Mouse (Mus musculus): ENCODE data around the gene Lamc2.
"Not testable (repeated sequence)": the region's sequence is repeated elsewhere in the genome, so short reads cannot be mapped to it uniquely, and the experiment has no call there.

Lamc2 gene

GRCm38 (mm10) chr1:153095328-153095727 lies 90.9 kb downstream of the Lamc2 start:
- no peak for DNase-seq (ENCODE audit: low spot score)

GRCm38 (mm10) chr1:153094226-153095076 lies 91.8 kb downstream of the Lamc2 start:
- DNase-seq (ENCODE audit: low spot score) = no peak

GRCm38 (mm10) chr1:153093581-153093980 lies 92.7 kb downstream of the Lamc2 start:
- no peak for DNase-seq (ENCODE audit: low spot score)

GRCm38 (mm10) chr1:153093172-153093571 lies 93.1 kb downstream of the Lamc2 start:
- DNase-seq (ENCODE audit: low spot score) = no peak

GRCm38 (mm10) chr1:153092237-153092975 lies 93.8 kb downstream of the Lamc2 start:
- DNase-seq (ENCODE audit: low spot score) = peak; percentile 87

DNA sequence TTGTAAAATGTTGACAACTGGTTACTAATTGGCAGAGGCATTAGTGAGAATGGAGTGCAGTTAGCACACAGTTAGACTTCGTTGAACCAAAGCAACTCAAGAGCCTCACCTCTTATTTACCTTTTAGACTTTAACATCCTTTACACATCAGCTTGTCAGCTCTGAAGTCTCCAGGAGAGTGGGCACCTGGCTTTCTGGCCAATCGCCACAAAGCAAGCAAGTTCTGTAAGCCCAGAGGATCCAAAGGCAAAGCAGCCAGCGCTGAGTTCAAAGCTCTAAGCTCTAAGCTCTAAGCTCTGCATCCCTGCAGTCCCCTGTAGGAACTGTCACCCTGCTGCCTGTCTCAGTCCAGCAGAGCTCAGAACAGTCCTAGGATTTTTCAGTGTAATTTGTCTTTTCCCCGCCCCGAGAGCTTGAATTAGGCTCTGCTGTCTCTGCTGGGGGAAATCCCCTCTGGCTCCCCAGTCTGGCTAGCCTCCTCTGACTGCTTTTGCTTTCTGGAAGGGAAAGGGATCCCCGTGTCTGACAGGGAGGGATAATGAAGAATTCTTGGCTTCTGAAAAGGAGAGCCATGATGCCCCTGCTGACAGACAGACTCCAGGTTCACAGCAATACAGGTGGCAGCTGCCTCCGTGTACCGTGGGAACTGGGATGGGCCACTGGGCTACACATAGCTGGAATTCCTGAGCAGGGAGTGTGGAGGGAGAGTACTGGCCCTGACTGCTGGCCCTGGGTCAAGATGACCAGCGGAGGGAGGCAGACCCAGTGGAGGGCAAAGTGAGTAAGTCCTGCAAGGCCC lies 94.6 kb downstream of the Lamc2 start:
- peak; percentile 74 for DNase-seq (ENCODE audit: low spot score)

DNA sequence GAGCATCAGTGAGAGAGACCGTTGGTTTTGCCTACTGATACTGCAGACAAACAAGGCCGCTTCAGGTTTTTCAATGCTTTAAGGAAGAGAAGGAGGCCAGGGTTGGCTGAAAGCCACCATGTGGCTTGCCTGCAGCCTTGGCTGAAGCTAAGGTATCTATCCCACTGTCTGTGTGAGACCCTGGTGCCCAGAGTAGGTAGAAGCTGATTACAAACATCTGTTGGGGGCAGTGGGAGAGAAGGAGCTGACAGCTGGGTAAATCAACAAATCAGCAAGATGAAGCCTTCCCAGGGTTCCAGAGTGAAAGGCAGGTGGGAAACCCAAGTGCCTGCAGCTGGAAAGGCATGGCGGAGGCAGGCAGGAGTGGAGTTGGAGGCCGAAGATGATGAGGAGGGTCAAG lies 95.4 kb downstream of the Lamc2 start:
- peak; percentile 34 for DNase-seq (ENCODE audit: low spot score)

DNA sequence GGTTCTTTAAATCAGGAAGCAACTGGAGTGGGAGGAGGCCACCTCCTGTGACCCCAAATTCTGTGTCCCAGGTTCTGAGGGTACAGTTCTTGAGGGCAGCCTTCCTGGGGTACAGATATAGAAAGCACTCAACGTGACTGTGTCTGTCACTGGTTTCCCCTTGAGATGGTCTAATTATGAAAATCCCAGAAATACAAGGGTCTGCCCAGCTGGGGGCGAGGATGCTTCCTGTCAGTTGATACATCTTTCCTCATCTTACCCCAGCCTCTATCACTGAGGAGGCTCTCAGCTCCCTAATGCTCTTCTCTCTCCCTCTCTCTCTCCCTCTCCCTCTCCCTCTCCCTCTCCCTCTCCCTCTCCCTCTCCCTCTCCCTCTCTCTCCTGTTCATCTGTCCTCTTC lies 96.2 kb downstream of the Lamc2 start:
- no peak for DNase-seq (ENCODE audit: low spot score)

DNA sequence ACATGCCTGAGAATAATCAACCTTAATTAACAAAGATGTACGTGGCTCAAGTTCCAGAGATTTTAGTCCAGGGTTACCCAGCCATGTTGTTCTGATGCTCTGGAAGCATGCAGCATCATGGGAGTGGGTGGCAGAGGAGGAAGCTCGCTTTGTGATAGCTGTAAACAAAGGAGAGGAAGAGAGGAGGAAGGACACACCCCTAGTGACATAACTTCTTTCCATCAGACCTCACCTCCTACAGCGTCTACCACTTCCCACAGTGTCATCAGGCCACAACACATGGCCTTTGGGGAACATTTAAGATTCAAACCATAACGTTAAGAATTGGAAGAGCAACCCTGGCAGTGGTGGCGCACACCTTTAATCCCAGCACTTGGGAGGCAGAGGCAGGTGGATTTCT lies 98.5 kb downstream of the Lamc2 start:
- DNase-seq (ENCODE audit: low spot score) = no peak

- no peak for DNase-seq (ENCODE audit: low spot score)
Observed at GRCm38 (mm10) chr1:153085198-153085597, 101.0 kb downstream of the Lamc2 start.

- DNase-seq (ENCODE audit: low spot score) = no peak
Observed at GRCm38 (mm10) chr1:153084191-153084590, 102.1 kb downstream of the Lamc2 start.

DNA sequence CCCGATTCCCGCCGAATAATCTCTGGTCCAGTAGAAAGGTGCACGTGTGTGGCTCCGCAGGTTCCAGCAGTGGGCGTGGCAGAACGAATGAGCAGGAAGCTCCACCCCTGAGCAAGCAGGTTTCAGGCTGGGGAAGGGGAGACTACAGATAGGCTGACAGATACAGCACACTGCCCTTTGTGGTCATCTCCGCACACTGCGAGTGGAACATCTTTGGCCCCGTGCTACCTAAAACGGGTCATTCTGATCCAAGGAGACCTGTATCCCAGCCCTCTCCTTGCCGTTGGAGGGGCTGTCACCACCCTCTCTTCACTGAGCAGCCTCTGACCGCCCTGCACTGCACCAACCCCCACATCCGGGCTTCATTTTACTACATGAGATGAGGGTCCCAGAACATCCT lies 103.0 kb downstream of the Lamc2 start:
- not testable (repeated sequence) for DNase-seq (ENCODE audit: low spot score)

DNA sequence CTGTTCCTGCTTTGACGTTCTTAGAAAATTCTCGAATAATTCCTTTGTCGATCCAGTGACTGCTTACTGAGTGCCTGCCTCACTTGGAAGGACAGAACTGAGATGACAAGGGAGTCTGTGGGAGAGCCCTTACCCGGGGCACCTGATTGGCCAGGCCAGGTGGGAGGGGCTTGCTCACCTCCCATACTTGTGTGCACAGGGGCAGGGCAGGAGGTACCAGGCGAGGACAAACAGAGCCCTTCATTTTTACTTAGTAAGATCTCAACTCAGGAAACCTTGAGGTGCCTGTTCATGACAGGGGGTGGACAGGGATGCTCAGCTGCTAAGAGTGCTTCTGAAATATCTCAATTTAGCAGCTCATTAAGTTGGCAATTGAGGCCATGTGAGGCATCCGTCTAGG lies 110.3 kb downstream of the Lamc2 start:
- DNase-seq (ENCODE audit: low spot score) = no peak

DNA sequence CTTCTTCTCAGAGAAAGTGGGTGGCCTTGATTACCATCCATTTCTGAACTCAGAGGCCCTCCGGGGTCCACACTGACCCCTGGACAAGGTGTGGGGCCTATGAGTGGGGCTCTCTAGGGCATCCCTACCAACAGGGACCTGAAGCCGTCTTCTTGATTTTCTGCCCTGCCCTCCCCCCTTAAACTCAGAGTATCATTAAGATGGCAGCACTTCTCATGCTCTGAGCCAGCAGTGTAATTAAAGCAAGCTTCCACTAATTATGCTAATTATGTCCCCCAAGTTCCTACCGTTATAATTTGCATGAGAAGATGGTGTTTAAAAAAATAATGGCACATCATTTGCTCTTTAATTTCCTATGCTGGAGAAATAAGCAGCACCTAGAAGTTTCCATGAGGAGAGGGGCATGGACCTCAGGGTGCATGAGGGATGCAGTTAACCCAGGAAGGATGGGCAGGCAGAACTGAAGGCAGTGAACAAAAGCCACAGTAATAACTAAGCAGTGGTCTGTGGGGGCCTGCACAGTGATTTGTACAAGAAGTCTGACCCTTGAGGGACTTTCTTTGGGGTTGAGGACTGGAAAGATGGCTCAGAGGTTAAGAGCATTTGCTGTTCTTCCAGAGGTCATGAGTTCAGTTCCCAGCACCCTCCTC lies 111.0 kb downstream of the Lamc2 start:
- no peak for DNase-seq (ENCODE audit: low spot score)

DNA sequence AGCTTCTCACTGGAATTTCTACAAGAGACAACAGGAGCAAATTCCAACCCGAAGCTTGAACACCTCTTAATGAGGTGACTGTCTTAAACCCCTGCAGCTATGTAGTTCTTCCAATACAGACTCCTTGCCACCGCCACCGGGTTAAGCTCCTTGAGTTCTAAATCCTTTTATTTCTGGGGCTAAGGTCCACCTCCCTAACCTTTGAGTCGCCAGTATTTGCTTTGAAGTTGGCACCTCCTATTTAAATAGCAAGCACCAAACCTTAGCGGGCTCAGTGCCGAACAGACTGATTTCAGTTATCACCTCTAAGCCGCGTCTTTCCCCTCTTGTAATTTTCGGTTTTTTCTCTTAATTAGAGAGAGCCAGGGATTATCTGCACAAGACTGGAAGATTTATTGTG lies 112.8 kb downstream of the Lamc2 start:
- peak; percentile 20 for DNase-seq (ENCODE audit: low spot score)

Data from embryo, embryonic 10 days (tissue).